Mouse (Mus musculus) thymus, postnatal 36 days (tissue): ENCODE data around the gene Olfr724.
"Not testable (repeated sequence)": the region's sequence is repeated elsewhere in the genome, so short reads cannot be mapped to it uniquely, and the experiment has no call there.

ENCODE experiments used
- DNase-seq, 2 experiments: peaks; one replicate each; pipeline ENCODE4 v3.0.0; 2022; ENCODE audit warnings: mixed read lengths in 2 of 2

The Olfr724 gene

GRCm38 (mm10) chr14:49963174-49963573 is at the start of gene Olfr724:
TSS of gene Olfr724 (minus strand) at chr14:49963274.
- DNase-seq: not testable (repeated sequence)

GRCm38 (mm10) chr14:49955890-49956289 is 7.2 kb downstream of the Olfr724 start:
- DNase-seq: no peak

GRCm38 (mm10) chr14:49931687-49932086 is 31.4 kb downstream of the Olfr724 start, which contains the start of gene Olfr723:
TSS of gene Olfr723 (minus strand) at chr14:49931787.
- DNase-seq: not testable (repeated sequence)
